Mouse (Mus musculus) liver, embryonic 16.5 days (tissue): Measurements from ENCODE around the gene Ppm1a. TPM values are rescaled to one million over a fixed set of nuclear protein-coding genes. Genes with fewer than 3 reads are reported as not detected.

Experiments
- ATAC-seq: fragments of 200-750 bp; cut with Nextera tagmentation; 2 replicates; pipeline ENCODE4 v1.8.0; 2017; ENCODE audit warnings: low read depth, mild to moderate bottlenecking, moderate number of reproducible peaks, moderate library complexity
- H3K27ac ChIP-seq: fragments of 300-500 bp; sonication (generic); 2 replicates; pipeline ENCODE4 v1.5.1; 2014; ENCODE audit warnings: mild to moderate bottlenecking, low read length
- H3K27me3 ChIP-seq: fragments of 300-500 bp; sonication (generic); 2 replicates; pipeline ENCODE4 v1.6.1; 2014; ENCODE audit warnings: low read depth, low read length, mixed read lengths; ENCODE audit not compliant: control insufficient read depth, insufficient read depth
- H3K36me3 ChIP-seq: fragments of 300-500 bp; sonication (generic); 2 replicates; pipeline ENCODE4 v1.6.1; 2014; ENCODE audit warnings: mild to moderate bottlenecking; ENCODE audit not compliant: control insufficient read depth, insufficient read depth
- H3K4me1 ChIP-seq: fragments of 300-500 bp; sonication (generic); 2 replicates; pipeline ENCODE4 v1.6.1; 2014; ENCODE audit warnings: low read depth, low read length, mixed read lengths; ENCODE audit not compliant: control insufficient read depth
- H3K4me2 ChIP-seq: fragments of 300-500 bp; sonication (generic); 2 replicates; pipeline ENCODE4 v1.6.1; 2014; ENCODE audit warnings: low read depth, low read length, mixed read lengths
- H3K4me3 ChIP-seq: fragments of 300-500 bp; sonication (generic); 2 replicates; pipeline ENCODE4 v1.5.1; 2014; ENCODE audit warnings: low read depth, mild to moderate bottlenecking, low read length
- H3K9ac ChIP-seq: fragments of 300-500 bp; sonication (generic); 2 replicates; pipeline ENCODE4 v1.6.1; 2014; ENCODE audit warnings: low read depth, low read length
- H3K9me3 ChIP-seq: fragments of 300-500 bp; sonication (generic); replicated peaks from 2 replicates; pipeline ENCODE4 v1.6.1; 2016; ENCODE audit warnings: low read length; ENCODE audit not compliant: control insufficient read depth
- WGBS: fragments of 180-500 bp; shearing (Covaris S2); extraction: QIAGEN DNeasy Blood & Tissue Kit; methylation state at CpG from one replicate; pipeline ENCODE4 v1.1.7; 2014; ENCODE audit not compliant: insufficient replicate concordance; 5-methylcytosine and 5-hydroxymethylcytosine counted together
- polyA plus RNA-seq: library from polyadenylated mRNA; unstranded; fragments of >200 nt; fragmentation: Nextera tagmentation; extraction: Ambion mirVana; gene quantifications from 2 replicates; pipeline ENCODE4 v1.2.1, GENCODE M21; 2015

Ppm1a gene
- polyA plus RNA-seq, 1 experiment from 2014 or later: 12.1 TPM

DNA sequence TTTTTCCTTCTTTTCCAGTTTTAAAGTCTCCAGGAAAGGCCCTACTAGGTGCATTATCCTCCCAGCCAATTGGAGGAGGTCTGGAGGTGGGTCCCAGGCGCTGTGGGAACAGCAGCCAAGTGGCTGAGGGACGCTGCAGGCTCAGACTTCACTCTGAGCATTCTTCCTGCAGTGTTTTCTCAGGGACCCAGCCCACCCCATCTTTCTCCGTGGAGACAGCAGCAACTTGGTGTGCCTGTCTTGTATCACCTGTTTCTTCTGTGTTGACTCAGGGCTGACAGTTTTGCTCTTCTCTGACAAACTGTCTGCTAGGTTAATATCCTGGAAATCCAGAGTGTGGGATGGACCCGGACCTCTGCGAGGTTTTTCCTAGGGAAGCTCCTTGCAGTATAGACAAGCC, 68.4 kb downstream of the Ppm1a start:
- WGBS: 43% methylated on average over 5 of the region's 5 CpGs
- Histone ChIP-seq H3K27ac (no peak overlapping the region), H3K9ac (no peak overlapping the region), H3K4me1 (no peaks in the 10 kb centered on the region), H3K36me3 (no peaks in the 10 kb centered on the region), H3K4me3 (no peak overlapping the region), H3K27me3 (peaks cover 16% of the 10 kb centered on the region), H3K9me3 (no peaks in the 10 kb centered on the region), H3K4me2 (no peak overlapping the region)
- ATAC-seq: no peak

DNA sequence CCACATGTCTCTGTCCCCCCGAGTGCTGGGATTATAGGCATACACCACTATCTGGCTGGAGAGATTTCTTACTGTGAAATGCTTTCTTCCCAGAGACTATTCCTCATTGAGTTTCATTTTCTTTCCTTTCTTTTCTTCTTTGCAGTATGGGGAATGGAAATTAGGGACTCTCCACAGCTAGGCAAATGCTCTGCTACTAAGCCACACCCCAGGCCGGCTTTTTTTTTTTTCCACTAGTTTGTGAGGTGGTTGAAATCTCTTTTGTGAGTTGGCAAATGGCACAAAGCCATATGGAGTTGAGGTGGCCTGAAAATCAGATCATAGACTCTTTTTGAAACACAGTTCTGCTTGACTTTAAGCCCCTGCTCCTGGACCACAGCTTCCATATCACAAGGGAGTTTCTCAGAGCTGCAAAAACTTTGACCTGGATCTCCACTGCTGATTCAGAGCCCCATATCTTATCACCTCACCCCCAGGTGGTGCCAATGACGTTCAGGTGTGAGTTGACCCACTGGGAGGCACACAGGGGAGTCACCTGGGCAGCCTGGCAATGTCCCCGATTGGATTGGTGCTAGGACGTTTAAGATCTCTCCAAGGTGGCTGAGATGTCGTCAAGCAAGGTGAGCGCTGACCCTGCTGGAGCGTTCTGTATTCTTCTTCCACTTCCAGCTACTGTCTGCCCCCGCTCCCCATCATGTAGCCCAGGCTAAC, 71.7 kb downstream of the Ppm1a start:
- H3K9me3 ChIP-seq: no peaks in the 10 kb centered on the region
- H3K27me3 ChIP-seq: peaks cover 25% of the 10 kb centered on the region
- H3K36me3 ChIP-seq: no peaks in the 10 kb centered on the region
- WGBS: 49% methylated on average over 9 of the region's 9 CpGs
- no peak overlapping the region for H3K27ac ChIP-seq
- H3K4me1 ChIP-seq: no peaks in the 10 kb centered on the region
- no peak overlapping the region for H3K4me2 ChIP-seq
- no peak for ATAC-seq
- H3K9ac ChIP-seq: no peak overlapping the region
- H3K4me3 ChIP-seq: no peak overlapping the region

DNA sequence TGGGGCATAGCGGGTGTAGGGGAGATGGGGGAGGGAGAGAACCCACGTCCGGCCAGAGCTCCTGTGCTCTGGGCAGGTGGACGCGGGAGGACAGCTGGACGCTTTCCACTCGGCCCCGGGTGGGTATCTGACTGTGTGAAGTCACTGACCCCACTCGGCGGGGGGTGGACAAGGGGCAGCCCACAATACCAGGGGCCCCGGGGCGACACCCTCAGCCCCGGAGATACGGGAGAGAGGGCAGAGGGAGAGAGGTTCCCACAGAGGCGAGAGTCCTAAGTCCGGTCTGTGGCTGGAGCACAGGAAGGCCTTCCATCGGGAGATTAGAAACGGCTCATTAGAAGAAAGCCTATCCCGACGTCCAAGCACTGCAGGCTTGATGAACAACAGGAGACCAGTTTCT, 72.5 kb downstream of the Ppm1a start:
- no peak for ATAC-seq
- no peak overlapping the region for H3K9ac ChIP-seq
- H3K9me3 ChIP-seq: no peaks in the 10 kb centered on the region
- H3K27me3 ChIP-seq: peaks cover 25% of the 10 kb centered on the region
- no peak overlapping the region for H3K4me2 ChIP-seq
- WGBS: 50% methylated on average over 20 of the region's 20 CpGs
- no peak overlapping the region for H3K4me3 ChIP-seq
- H3K4me1 ChIP-seq: no peaks in the 10 kb centered on the region
- H3K27ac ChIP-seq: no peak overlapping the region
- H3K36me3 ChIP-seq: no peaks in the 10 kb centered on the region

DNA sequence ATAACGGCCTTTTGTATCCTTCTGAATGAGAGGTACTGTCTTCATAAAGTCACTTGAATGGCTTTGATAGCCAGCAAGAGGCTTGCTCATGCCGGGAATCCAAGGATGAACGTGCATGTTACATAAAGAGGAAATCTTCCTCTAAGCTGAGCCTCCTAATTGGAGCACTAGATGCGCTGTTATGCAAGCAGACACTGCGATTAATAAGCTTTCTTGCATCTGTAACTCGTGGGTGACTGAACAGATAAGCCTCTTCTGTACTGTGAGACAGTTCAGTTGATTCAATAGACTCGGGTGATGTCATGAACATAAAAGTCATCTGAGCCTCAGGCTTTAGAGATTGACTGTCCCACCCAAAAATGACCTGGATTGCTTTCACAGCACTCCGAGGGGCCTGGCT, 73.1 kb downstream of the Ppm1a start:
- ATAC-seq: no peak
- H3K36me3 ChIP-seq: no peaks in the 10 kb centered on the region
- WGBS: 48% methylated on average over 8 of the region's 8 CpGs
- H3K27ac ChIP-seq: no peak overlapping the region
- H3K9ac ChIP-seq: no peak overlapping the region
- H3K4me1 ChIP-seq: no peaks in the 10 kb centered on the region
- H3K27me3 ChIP-seq: peaks cover 25% of the 10 kb centered on the region
- no peaks in the 10 kb centered on the region for H3K9me3 ChIP-seq
- H3K4me3 ChIP-seq: no peak overlapping the region
- H3K4me2 ChIP-seq: no peak overlapping the region

DNA sequence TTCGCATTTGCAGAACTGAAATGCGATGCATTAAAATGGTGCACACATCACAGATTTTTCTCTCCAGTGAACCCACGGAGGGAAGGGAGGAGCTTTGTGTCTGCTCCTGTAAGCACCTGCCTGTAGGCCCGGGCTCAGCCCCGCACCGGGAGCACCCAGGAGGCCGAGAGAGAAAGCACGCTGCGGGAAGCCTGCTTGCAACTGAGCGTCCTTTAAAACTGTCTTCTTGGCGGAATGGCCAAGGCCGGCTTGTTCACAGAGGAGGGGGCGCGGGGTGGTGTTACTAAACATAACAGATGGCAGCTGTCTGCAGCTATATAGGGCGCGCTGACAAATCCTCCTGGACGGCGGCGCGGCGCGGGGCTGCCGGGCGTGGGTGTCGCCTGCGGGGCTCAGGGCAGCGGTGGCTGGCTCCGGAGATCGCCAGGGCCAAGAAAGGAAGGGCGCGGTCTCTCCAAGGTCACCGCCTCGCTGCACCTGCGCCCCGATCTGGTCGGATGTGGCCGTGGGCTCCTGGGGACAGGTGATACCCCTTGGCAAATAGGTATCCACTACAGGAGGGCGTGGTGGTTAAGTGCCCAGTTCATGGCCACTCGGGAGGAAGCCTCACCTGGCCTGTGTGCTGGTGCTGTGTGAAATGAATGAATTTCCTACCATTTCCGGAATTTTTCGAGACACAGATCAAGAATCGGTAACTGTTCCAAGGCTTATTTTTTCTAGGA, 74.6 kb downstream of the Ppm1a start:
- no peaks in the 10 kb centered on the region for H3K4me1 ChIP-seq
- ATAC-seq: no peak
- 7% methylated on average over 42 of the region's 42 CpGs for WGBS
- H3K4me3 ChIP-seq: peak overlapping the region; percentile 36
- no peaks in the 10 kb centered on the region for H3K36me3 ChIP-seq
- peaks cover 25% of the 10 kb centered on the region for H3K27me3 ChIP-seq
- H3K9me3 ChIP-seq: no peaks in the 10 kb centered on the region
- no peak overlapping the region for H3K9ac ChIP-seq
- no peak overlapping the region for H3K27ac ChIP-seq
- peak overlapping the region; percentile 53 for H3K4me2 ChIP-seq

DNA sequence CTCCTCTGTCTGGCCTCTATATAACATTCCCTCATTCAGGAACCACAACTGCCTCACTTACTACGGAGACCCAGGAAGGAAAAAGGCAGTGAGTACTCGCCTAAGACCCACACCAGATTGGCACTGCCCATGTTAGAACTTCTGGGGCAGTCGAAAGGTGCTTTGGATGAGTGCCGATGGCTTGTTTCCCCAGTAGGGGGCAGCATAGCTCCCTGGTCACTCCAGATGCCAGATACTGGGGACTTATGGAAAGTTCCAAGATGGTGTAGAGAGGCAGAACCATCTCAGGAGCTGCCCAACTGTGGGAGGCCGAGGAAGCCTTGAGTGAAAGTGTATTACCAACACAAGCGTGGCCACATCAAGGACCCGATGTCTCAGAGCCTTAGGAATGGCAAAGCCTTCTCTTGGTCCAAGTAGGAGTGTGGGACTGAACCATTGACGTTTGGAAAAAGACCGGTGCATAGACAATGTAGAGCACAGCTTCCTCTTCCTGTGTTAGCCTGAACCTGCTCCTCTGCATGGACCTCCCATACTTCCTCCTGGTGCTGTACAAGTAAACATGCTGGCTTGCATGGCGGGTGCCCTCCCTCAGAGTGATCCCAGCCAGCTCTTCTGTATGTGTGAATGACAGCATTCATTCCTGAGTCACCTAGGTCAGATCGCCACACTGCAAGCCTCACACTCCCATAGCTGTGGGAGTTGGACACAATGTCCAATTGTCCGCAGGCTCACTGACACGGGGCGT, 77.7 kb downstream of the Ppm1a start:
- no peak overlapping the region for H3K9ac ChIP-seq
- H3K4me1 ChIP-seq: no peaks in the 10 kb centered on the region
- no peak overlapping the region for H3K4me3 ChIP-seq
- no peak overlapping the region for H3K27ac ChIP-seq
- WGBS: 61% methylated on average over 14 of the region's 14 CpGs
- no peak overlapping the region for H3K4me2 ChIP-seq
- H3K36me3 ChIP-seq: no peaks in the 10 kb centered on the region
- no peaks in the 10 kb centered on the region for H3K9me3 ChIP-seq
- no peak for ATAC-seq
- peaks cover 23% of the 10 kb centered on the region for H3K27me3 ChIP-seq

DNA sequence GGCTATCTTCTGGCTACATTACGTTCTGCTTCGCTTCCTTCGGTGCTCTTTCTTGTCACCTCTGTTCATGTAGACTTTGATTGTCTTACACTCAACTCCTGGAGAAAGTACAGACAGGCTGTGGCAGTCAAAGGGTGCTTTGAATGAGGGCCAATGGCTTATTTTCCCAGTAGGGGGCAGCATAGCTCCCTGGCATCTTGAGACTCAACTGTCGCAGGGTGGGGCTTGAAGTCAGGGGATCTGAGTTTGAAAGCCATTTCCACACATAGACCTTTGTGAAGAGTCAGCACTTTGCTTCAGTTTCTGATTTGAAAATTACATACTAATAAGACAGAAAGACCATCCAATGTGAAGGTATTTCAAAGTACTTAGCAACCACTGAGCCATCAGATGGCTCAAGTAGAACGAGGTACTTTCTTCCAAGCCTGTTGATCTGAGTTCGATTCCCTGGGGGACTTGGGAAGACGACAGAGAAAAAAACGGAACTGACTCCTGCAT, 78.3 kb downstream of the Ppm1a start:
- Histone ChIP-seq H3K4me1 (no peaks in the 10 kb centered on the region), H3K27ac (no peak overlapping the region), H3K9ac (no peak overlapping the region), H3K9me3 (no peaks in the 10 kb centered on the region), H3K4me2 (no peak overlapping the region), H3K27me3 (peaks cover 21% of the 10 kb centered on the region), H3K4me3 (no peak overlapping the region), H3K36me3 (no peaks in the 10 kb centered on the region)
- WGBS: 68% methylated on average over 8 of the region's 8 CpGs
- ATAC-seq: no peak

DNA sequence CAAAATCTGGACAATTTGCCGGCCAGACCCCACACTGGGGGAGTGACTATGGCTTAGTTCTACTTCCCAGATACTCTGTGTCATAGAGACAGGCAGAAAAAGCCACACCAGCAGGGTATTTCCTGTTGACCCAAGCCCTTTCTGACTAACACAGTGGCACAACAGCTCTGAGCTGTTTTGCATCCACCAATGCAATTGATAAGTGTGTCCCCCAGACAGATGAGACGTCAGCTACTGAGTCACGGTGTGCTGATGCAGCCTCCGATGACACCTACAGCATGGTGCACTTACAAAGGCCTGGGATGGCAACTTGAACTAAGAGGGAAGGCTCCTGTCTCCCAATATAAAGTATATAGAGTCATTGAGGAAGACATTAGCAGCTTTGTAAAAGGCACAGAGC, 80.0 kb downstream of the Ppm1a start:
- Histone ChIP-seq H3K9me3 (no peaks in the 10 kb centered on the region), H3K27ac (no peak overlapping the region), H3K9ac (no peak overlapping the region), H3K4me2 (no peak overlapping the region), H3K36me3 (no peaks in the 10 kb centered on the region), H3K4me3 (no peak overlapping the region), H3K27me3 (peaks cover 5% of the 10 kb centered on the region), H3K4me1 (no peaks in the 10 kb centered on the region)
- WGBS: 57% methylated on average over 4 of the region's 4 CpGs
- ATAC-seq: no peak

DNA sequence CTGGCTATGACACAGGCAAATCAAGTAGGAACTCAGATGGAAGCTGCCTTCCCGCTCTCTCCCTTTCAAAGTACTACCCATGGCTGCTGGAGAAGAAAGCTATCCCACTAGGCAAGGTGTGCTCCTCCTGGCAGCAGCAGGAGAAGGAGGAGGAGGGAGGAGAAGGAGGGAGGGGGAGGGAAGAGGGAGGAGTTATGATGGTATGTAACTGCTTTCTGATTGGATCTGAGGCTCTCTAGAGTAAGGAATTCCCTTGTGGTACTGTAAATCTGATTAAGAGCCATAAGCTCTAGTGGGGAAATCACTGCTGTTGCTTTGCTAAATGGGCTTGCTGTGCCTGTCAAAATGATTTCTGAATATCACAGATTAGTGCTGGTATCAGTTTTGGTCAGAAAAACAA, 84.2 kb downstream of the Ppm1a start:
- no peak overlapping the region for H3K27ac ChIP-seq
- H3K27me3 ChIP-seq: 0 out of 2 replicates have a peak, but pooled peaks cover 3% of the 10 kb centered on the region
- ATAC-seq: no peak
- no peak overlapping the region for H3K4me3 ChIP-seq
- H3K9ac ChIP-seq: no peak overlapping the region
- no peaks in the 10 kb centered on the region for H3K9me3 ChIP-seq
- no peaks in the 10 kb centered on the region for H3K4me1 ChIP-seq
- H3K4me2 ChIP-seq: no peak overlapping the region
- WGBS: 56% methylated on average over 1 of the region's 1 CpGs
- no peaks in the 10 kb centered on the region for H3K36me3 ChIP-seq
